Mouse (Mus musculus): ENCODE measurements around the gene Ostm1. TPM values are rescaled to one million over a fixed set of nuclear protein-coding genes. Genes with fewer than 3 reads are reported as not detected.

Gene Ostm1
- polyA plus RNA-seq, 1 experiment from 2014 or later: 13.5 TPM

DNA sequence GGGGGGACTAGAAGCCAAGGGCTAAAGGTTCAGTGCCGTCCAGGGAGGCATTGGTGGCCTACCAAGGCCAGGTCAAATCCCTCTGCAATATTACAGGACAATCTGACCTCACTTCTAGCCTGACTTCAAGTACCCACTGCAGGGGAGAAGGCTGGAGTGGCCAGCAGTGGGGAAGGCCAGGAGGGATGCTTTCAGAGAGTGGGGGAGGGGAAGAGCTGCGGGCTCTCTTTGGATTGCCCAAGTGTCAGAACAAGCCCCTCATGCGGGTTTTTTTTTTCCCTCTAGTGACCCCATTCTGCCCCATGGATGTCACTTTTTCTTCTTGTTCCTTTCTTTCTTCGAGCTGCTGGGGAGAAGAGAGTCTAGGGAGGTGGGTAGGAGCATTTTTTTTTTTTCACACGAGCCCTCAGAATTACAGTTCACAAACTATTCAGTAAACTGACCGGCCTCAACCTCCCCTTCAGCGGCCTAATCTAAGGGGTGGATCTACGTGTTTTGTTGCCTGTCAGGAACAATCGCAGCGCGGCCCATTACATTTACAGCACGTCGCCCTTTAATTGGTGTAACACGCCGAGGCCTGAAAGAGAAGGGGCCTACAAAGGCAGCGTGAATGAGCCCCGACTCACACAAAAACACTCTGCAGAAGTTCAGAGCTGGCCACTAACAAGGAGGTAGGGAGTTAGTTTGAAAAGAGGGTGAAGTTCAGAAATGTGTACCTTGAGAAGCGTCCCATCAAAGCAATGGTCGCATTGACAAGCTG, 47.2 kb downstream of the Ostm1 start:
- Histone ChIP-seq H3K4me2 (replicated peaks; ENCODE audit: low read depth) (no peak overlapping the region), H3K9ac (ENCODE audit: low read length) (no peak overlapping the region), H3K9me3 (ENCODE audit: control insufficient read depth, low read length) (no peaks in the 10 kb centered on the region), H3K36me3 (ENCODE audit: control insufficient read depth, insufficient read depth, low read length) (no peaks in the 10 kb centered on the region), H3K4me1 (replicated peaks; ENCODE audit: control insufficient read depth, insufficient read depth) (0 out of 2 replicates have a peak, but pooled peaks cover 5% of the 10 kb centered on the region), H3K27me3 (ENCODE audit: control insufficient read depth, insufficient read depth, low read length) (peaks cover 22% of the 10 kb centered on the region; the same call in 1 of the 2 replicates), H3K27ac (replicated peaks) (no peak overlapping the region), H3K4me3 (ENCODE audit: low read depth, low read length) (no peak overlapping the region)
- no peak for TF ChIP-seq EP300 (optimal IDR thresholded peaks at IDR 0.05)
- no peak for TF ChIP-seq CTCF (IDR thresholded peaks at IDR 0.05; ENCODE audit: low read depth)
- DNase-seq (ENCODE audit: low spot score) (no peak), ATAC-seq (ENCODE audit: low FRiP score, low TSS enrichment) (no peak)
- 7% methylated on average over 19 of the region's 19 CpGs for WGBS

DNA sequence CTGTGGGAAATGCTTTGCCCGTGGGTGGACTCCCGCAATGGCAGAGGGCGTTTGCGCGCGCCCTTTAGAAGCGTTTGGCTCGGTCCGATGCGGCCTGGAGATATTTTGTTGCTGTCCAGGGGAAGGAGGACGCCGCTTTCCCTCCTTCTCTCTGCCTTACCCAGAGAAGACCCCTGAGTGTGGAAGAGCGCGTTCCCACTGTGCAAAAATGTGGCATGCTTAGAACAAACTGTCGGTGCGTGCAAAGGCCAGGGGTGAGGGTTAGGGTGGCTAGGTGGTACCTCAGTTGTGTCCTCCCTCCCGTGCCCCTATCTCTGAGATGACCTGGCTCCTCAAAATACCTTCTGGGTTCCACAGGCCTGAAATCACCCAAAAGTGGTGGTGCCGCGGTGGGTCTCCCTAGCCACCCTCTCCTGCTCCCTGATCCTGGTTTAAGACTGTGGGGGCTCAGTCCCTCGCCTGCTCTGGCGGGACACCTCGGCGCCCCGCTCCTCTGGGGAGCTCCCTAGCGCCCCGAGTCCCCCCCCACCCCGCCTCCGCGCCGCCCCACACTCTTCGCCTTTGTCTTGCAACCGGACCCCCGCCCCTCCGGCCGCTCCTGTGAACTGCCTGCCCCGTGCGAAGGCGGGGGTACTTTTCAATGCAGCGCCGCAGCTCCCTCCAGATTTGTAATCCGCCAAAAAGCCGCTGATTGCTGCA, 48.3 kb downstream of the Ostm1 start:
- Histone ChIP-seq H3K4me2 (replicated peaks; ENCODE audit: low read depth) (peak overlapping the region; percentile 66), H3K9ac (ENCODE audit: low read length) (no peak overlapping the region), H3K9me3 (ENCODE audit: control insufficient read depth, low read length) (no peaks in the 10 kb centered on the region), H3K36me3 (ENCODE audit: control insufficient read depth, insufficient read depth, low read length) (no peaks in the 10 kb centered on the region), H3K4me3 (ENCODE audit: low read depth, low read length) (peak overlapping the region; percentile 44), H3K4me1 (replicated peaks; ENCODE audit: control insufficient read depth, insufficient read depth) (0 out of 2 replicates have a peak, but pooled peaks cover 5% of the 10 kb centered on the region), H3K27me3 (ENCODE audit: control insufficient read depth, insufficient read depth, low read length) (peaks cover 22% of the 10 kb centered on the region; the same call in 1 of the 2 replicates), H3K27ac (replicated peaks) (no peak overlapping the region)
- WGBS: 2% methylated on average over 41 of the region's 42 CpGs
- ATAC-seq (ENCODE audit: low FRiP score, low TSS enrichment): no peak
- DNase-seq (ENCODE audit: low spot score): no peak
- TF ChIP-seq CTCF (IDR thresholded peaks at IDR 0.05; ENCODE audit: low read depth): no peak
- no peak for TF ChIP-seq EP300 (optimal IDR thresholded peaks at IDR 0.05)

DNA sequence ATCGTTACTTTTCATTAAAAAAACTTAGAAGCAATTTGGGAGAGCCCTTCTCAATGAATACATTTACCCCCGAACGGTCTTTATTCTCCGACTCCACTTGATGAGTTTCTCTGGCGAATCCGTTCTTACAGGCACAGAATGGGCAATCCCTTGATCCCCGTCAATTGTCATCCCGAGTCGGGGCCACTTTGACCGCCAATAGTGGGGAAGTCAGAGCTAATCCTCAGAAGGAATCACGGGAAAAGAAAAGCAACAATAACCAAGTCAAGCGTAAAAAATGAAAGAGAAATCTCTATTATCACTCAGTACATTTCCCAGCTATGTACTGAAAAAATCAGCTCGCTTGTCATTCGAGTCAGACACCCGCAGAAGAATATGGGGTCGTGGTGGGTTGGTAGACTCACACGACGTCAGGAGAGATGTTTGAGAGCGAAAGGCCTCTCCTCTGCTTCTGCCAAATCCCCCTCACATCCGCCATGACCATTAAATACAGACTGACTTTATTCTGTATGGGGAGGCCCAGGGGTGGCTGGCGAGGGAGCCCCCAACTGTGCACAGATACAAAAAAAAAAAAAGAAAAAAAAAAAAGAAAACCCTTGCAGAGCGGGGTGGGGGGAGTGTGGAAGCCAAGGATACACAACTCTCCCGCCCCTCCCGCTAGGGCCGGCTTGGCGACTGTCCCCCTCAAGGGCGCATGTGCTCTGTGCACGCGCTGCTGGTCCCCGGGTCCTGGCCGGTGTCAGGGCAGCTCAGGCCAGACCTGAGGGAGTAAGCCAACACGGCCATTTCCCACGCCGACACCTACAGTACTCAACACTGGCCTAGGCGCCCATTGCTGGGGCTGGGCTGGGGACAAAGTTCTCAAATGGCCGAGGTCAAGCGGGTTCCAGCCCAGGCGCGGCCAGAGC, 49.1 kb downstream of the Ostm1 start:
- Histone ChIP-seq H3K4me2 (replicated peaks; ENCODE audit: low read depth) (peak overlapping the region; percentile 66), H3K9ac (ENCODE audit: low read length) (no peak overlapping the region), H3K4me1 (replicated peaks; ENCODE audit: control insufficient read depth, insufficient read depth) (0 out of 2 replicates have a peak, but pooled peaks cover 5% of the 10 kb centered on the region), H3K27ac (replicated peaks) (no peak overlapping the region), H3K4me3 (ENCODE audit: low read depth, low read length) (peak overlapping the region; percentile 44), H3K36me3 (ENCODE audit: control insufficient read depth, insufficient read depth, low read length) (no peaks in the 10 kb centered on the region), H3K27me3 (ENCODE audit: control insufficient read depth, insufficient read depth, low read length) (peaks cover 22% of the 10 kb centered on the region; the same call in 1 of the 2 replicates), H3K9me3 (ENCODE audit: control insufficient read depth, low read length) (no peaks in the 10 kb centered on the region)
- TF ChIP-seq CTCF (IDR thresholded peaks at IDR 0.05; ENCODE audit: low read depth) (no peak), EP300 (optimal IDR thresholded peaks at IDR 0.05) (no peak)
- ATAC-seq (ENCODE audit: low FRiP score, low TSS enrichment): peak; percentile 32; the same call in 1 of the 2 replicates
- DNase-seq (ENCODE audit: low spot score): peak; percentile 29
- 4% methylated on average over 39 of the region's 39 CpGs for WGBS

DNA sequence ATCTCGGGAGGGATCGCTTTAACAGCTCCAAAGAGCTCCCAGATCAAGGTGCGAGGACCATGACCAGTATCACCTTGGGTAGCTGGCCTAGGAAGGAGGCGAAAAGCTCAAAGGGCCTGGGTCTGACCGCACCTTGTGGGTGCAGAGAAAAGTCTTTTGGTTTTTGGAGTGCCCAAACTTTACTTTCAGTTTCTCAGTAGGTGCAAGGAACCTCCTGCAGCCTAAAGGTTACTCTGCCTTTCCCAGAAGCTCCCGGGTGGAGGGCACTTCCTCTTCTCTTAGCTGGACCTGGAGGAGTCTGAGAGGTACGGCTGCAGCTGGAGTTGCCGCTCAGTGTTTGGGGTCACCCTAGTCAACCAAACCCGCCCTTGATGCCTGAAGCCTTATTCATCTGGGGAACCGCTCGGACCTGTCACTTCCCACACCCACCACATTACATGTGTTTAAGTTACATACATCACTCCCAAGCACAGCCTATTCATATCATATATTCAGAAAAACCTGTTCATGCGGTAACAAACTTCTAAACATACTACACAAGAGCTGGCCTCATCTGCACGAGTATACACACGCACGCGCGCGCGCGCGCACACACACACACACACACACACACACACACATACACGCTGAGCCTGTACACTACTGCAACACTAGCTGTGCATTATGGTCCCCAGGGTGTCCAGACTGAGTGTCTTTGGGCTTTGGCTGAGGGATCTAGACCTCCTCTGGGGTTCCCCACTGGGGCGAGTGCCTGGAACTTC, 49.9 kb downstream of the Ostm1 start:
- no peak overlapping the region for H3K9ac ChIP-seq (ENCODE audit: low read length)
- H3K4me1 ChIP-seq (replicated peaks; ENCODE audit: control insufficient read depth, insufficient read depth): 0 out of 2 replicates have a peak, but pooled peaks cover 5% of the 10 kb centered on the region
- no peaks in the 10 kb centered on the region for H3K9me3 ChIP-seq (ENCODE audit: control insufficient read depth, low read length)
- peak; percentile 31 for DNase-seq (ENCODE audit: low spot score)
- no peak for TF ChIP-seq EP300 (optimal IDR thresholded peaks at IDR 0.05)
- no peak for TF ChIP-seq CTCF (IDR thresholded peaks at IDR 0.05; ENCODE audit: low read depth)
- peaks cover 21% of the 10 kb centered on the region; the same call in 1 of the 2 replicates for H3K27me3 ChIP-seq (ENCODE audit: control insufficient read depth, insufficient read depth, low read length)
- H3K36me3 ChIP-seq (ENCODE audit: control insufficient read depth, insufficient read depth, low read length): no peaks in the 10 kb centered on the region
- H3K27ac ChIP-seq (replicated peaks): no peak overlapping the region
- peak overlapping the region; percentile 66 for H3K4me2 ChIP-seq (replicated peaks; ENCODE audit: low read depth)
- ATAC-seq (ENCODE audit: low FRiP score, low TSS enrichment): 0 out of 2 replicates have a peak, but pooled peaks have one; percentile 3
- 11% methylated on average over 23 of the region's 23 CpGs for WGBS
- H3K4me3 ChIP-seq (ENCODE audit: low read depth, low read length): peak overlapping the region; percentile 44
